Mouse (Mus musculus) inflammation-experienced regulatory T-cells, adult 6 months (primary cell): ENCODE data around the gene Wdr49. TPM values are rescaled to one million over a fixed set of nuclear protein-coding genes. Genes with fewer than 3 reads are reported as not detected.
"Not testable (repeated sequence)": the region's sequence is repeated elsewhere in the genome, so short reads cannot be mapped to it uniquely, and the experiment has no call there.

Experiments
- ATAC-seq: one replicate; pipeline ENCODE4 v1.8.0; 2017
- polyA plus RNA-seq, 3 experiments: library from polyadenylated mRNA; unstranded; fragments of 100-300 nt; shearing (Covaris generic); gene quantifications; one replicate each; pipeline ENCODE4 v1.2.1; 2017

Gene Wdr49
- polyA plus RNA-seq, 3 experiments from 2014 or later: 0.17 to 0.41 (median 0.32) TPM

GRCm38 (mm10) chr3:75299464-75299863, 182.5 kb downstream of the Wdr49 start:
- ATAC-seq: not testable (repeated sequence)

- ATAC-seq: no peak
Observed at GRCm38 (mm10) chr3:75297758-75298111, 184.2 kb downstream of the Wdr49 start.

DNA sequence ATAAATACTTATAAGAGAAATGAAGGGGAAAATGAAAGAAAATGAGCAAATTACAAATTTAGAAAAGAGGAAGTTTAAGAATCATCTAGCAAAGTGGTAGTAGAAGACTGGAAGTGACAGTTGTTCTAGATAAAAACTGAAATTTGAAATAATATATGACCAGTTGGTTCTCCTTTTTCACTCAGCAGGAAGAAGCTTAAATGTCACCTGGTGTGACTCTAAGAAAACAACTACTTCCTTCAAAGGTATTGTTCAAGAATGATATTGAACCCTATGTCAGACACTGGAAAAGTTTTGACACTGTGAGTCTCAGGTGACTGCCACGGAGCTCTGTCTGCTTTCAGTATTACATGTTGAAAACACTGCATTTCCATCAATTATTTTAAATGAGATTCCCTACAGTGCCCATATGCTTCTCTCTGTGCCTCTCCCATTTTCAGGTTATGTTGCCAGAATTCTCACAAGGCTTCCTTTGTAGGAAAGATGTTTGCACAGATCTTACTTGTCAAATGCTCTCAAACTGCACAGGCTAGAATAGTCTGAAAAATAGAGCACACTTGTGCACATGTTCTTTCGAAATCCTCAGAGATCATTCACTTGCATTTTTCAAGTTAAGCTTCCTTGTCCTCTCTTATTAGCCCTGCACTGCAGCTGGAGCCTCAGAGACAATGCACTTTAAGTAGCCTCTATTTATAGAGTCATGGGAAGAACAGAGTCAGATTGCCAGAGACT, 184.8 kb downstream of the Wdr49 start:
- no peak for ATAC-seq

GRCm38 (mm10) chr3:75293243-75293642, 188.7 kb downstream of the Wdr49 start:
- ATAC-seq: no peak

DNA sequence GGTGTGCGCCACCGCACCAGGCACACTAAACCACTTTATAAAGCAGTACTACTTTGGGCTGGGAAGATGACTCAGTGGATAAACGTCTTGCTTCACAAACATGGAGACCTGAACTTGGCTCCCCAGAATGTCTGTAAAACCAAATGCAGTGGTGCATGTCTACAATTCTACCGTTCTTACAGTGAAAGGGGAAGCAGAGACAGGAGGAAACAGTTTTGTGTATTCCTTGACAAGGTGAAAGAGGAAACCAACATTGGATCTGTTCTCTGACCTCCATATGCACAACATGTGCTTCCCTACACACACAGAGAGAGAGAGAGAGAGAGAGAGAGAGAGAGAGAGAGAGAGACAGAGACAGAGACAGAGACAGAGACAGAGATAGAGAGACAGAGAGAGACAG, 204.5 kb downstream of the Wdr49 start:
- ATAC-seq: no peak

- no peak for ATAC-seq
Observed at GRCm38 (mm10) chr3:75276522-75276921, 205.4 kb downstream of the Wdr49 start.

DNA sequence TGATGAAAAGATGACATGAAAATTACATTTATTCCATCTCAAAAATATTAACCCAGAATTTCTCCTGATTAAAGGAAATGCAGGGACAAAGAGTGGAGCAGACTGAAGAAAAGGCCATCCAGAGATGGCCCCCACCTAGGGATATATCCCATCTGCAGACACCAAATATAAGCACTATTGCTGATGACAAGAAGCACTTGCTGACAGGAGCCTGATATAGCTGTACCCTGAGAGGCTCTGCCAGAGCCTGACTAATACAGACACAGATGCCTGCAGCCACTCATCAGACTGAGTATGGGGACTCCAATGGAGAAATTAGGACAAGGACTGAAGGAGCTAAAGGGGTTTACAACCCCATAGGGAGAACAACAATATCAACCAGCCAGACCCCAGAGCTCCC, 206.8 kb downstream of the Wdr49 start:
- no peak for ATAC-seq

GRCm38 (mm10) chr3:75269978-75270377, 212.0 kb downstream of the Wdr49 start, which contains the start of gene Serpini2:
TSS of gene Serpini2 (minus strand) at chr3:75270078.
- ATAC-seq: no peak

DNA sequence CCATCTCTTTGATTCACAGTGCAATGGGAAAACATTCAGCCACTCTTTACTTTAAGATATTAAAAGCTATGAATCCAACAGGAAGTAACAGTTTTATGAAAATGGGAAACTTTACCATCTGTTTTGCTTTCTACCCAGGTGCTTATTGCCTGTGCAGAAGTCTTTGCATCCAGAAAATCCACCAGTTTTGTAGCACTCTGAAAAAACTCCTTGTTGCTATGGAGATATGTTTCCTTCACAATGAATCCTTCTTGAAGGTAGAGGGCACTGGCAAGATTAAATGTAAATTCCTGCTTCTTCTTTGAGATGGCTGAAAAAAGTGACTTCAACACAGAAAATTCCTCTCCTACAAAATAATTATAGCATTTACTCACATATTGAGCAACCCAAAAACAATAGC, 222.6 kb downstream of the Wdr49 start:
- ATAC-seq: no peak

Other genes starting within 250 kb of the Wdr49 start
- not detected for gene Serpini2, start 212.1 kb downstream of the Wdr49 start, polyA plus RNA-seq
- gene Pdcd10, start 74.7 kb upstream of the Wdr49 start, polyA plus RNA-seq: 100 to 1,000 TPM; 216 to 320 (median 252) TPM
- 10 to 100 TPM; 16.7 to 29.6 (median 22.7) TPM for gene Serpini1, start 75.4 kb upstream of the Wdr49 start, polyA plus RNA-seq